Mouse (Mus musculus) fibroblast of lung, adult 2 months (primary cell): ENCODE data around the gene Me3.

Source experiments
- DNase-seq: peaks from one replicate; pipeline ENCODE4 v3.0.0-alpha.2; 2011; ENCODE audit warnings: low read depth

Gene Me3

DNA sequence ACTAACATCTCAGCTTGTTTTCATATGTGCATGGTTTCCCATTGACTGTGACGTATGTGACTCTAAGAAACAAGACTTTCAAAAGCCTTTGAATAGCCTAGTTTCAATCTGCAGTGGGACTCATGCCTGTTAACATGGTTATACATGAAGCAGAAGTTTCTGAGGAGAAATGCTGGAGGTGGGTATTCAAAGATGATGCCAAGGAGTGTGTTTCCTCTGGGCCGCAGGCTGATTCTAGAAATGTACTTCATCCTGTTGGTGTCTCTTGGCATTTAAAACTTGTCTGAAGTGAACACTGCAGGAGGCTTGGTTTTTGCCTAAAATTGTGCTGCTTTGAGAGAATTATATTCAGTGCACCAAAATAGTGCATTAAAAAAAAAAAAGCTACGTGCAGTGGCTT is 34.2 kb downstream of the Me3 start:
- DNase-seq: no peak

DNA sequence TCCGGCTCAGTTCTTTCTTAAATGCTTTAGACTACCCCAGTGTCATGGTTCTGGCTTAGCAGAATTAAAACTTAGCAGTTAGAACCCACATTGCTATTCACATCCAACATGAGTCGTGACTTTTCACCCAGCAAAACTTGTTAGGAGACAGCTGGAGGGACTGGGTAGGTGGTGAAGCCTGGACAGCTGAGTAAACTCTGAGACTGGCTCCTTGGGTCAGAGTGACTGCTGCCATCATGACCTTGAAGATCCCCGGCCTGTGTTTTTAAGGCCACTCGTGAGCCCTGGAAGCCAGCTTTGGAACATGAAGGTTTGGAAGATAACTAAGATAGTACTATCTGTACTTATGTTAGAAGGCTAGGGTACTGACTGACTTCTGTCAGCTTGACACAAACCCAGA is 35.4 kb downstream of the Me3 start:
- no peak for DNase-seq

DNA sequence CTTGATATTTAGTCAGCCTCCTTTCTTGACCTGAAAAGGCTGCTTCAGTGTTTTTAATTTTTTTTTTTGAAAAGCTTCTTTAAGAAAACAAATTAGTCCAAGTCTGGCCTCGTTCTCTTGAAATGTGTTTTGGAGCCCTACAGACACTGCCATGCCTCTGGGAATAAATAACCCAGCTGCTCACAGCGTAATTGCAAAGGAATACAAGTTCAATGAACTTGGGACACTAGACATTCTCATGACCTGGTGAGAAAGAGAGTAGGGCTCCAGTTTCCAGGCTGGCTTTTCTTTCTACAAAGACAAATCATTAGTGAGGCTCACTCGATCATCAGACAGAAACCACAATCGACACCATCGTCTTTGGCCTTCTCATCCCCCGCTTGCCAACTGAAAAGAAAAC is 37.3 kb downstream of the Me3 start:
- no peak for DNase-seq

DNA sequence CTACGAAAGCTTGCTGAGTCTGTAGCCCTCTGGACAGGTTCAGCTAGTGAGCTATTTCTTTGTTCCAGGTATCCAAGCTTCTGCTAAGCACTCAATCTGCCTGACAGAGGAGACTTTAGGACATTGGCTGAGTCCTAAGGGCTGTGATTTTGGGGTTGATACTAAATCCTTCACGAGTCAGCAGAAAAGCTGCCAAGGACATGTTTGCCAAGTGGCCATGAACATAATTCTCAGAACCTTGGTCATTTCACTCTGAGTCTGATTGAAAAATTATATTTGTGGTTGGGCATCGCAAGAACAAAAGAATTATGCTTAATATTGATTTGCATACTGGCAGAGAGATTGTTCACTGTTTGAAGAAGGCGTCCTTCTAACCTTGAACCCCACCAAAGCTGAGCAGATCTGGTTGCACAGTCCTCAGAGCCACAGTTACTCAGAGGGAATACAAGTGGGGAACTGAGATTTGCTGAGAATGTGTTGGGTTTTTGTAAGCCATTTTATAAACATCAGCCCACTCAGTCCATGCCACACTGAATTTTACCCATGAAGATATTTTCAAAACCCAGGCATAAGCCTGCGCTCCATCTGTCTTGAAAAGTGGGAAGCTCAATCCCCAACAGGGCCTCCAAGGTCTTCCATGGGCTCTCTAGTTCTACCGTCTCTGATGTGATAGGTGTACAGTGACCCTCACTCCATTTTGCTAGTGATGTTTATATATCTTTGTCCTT is 39.1 kb downstream of the Me3 start:
- DNase-seq: peak; percentile 63

DNA sequence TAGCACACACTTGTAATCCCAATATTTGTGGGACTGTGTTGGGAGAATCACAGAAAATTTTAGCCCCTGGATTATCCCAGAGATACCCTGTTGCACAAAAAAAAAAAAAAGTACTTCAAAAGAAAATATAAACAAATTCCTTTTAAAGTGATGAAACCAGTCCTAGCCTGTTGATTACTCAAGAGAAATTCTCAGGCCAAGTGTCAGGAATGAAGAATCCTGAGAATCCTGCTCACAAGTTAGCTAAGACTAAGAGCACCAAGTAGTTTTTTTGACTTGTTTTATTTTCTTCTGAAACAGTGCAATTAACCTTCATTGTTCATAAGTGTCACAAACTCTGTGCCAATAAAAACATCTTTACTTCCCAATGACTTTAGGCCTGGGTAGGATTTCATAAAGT is 44.0 kb downstream of the Me3 start:
- DNase-seq: peak; percentile 58

DNA sequence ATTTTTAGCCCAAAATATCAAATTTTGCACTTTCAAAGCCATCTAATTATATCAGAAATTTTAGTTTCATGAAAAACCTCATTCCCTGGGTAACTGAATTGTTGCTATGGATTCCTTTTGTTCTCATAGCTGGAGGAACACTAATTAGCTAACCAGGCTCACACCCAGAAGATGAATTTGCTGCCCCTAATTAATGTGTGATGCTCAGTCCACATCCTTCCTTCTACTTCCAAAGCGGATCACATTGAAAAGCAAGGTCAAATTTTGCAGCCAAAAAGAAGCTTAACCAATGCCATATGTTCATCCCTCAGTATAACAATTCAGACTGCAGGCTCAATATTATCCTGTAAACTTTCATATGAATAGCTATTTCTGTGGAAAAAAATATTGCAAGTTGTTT is 45.7 kb downstream of the Me3 start:
- DNase-seq: no peak

DNA sequence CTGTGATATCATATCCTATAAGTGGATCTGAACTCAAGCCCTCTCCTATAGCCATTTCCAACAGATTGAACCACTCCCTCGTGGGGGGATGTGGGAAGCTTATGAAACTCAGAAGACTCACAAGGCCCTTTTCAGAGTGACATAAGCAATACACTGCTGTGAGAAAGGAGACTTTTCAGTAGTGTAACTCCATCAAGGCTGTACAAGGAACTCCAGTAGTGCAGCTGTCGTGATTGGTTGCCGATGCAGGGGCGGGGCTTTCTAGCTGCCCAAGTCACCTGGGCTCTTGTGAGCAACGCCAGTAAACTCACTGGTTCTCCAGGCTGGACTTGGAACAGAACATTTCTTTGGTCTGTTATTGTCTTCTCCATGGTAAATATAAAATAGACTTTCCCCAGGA is 46.5 kb downstream of the Me3 start:
- DNase-seq: no peak

DNA sequence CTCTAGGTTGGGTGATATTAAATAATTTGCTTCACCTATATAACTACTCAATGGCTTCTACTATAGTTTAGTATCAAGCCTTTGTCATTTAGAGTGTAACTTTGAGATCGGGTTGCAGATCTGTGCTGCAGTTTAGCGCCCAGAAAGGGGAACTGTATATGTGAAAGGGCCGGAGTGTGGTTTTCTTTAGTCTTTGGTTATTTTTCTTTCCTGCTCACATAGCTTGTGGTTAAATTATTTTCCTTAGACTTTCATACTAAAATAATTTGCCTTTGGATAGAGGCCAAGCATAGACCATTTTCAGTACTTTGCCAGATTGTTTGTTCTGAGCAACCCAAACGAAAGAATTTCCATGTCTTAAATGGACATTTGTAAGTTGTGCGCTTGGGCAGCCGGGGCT is 46.9 kb downstream of the Me3 start:
- no peak for DNase-seq

DNA sequence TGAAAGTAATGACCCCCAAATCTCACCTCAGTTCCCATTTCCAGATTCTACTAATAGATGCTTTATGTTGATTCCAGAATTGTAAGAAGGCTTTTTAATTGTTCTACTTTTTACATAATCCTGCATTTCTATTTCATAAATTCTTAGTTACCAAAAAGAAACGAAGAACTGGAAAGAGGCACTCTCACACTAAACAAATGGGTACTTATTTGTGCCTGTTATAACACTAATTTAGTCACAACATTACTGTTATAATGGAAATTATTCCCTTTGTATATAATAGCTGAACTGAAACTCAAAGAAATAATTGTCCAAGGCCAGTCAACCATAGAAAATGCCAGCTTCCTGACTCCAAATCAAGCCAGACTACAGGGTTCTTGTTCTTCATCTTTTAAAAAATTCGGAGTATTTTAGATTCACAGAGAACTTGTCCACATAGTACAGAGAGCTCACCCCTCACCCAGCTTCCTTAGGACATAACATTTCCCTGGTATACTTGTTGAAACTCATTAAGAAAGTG is 47.5 kb downstream of the Me3 start:
- DNase-seq: no peak

DNA sequence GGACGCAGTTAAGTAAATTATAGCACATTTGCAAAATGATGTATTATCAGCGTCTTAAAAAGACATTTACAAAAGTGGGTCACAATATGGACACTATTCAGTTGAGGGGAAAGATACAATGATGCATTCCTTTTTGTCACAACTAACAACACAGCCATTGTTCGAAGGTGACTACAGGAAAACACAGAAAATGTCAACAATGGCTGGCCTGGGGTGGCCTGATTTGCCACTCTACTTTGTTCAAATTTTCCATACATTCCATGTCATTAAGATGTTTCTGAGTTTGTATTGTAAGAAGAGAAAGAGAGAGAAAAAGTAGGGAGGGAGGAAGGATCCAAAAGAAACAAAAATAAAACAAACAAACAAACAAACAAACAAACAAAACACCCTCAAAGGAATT is 48.7 kb downstream of the Me3 start:
- no peak for DNase-seq

DNA sequence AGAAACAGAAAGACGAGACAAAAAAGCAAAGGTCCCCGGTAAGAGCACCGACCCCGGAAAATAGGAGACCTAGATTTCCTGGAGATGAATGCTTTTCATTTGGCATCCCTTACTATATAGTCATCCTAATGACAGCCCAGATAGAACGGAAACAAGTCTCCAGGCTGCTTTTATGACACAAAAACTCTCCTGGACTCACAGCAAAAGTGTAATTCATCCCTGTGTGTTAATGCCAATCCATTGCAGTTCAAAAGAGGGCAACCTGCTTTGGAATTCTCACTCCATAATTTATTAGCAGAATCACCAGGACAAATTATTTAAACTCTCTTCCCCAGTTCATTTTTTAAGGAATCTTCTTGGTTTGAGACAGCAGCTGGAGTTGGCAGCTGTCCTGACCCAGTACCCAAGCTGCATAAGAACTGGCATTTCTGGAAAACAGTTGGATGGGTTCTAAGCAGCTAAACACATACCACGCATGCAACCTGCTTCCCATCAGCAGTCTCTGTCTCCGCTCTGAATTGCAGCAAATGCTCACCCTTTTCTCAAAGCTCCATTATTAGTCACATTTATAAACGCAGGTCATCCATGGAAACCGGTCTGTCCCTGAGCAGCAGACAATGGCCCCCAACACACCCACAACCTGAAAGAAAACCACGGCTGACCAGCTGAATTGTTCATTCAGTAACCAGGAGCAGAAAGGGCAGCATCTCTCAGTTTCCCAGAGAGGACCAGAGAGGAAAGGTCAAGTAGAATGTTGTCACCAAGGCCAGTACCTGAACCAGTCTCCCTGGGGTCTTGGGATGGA is 49.7 kb downstream of the Me3 start:
- DNase-seq: no peak

DNA sequence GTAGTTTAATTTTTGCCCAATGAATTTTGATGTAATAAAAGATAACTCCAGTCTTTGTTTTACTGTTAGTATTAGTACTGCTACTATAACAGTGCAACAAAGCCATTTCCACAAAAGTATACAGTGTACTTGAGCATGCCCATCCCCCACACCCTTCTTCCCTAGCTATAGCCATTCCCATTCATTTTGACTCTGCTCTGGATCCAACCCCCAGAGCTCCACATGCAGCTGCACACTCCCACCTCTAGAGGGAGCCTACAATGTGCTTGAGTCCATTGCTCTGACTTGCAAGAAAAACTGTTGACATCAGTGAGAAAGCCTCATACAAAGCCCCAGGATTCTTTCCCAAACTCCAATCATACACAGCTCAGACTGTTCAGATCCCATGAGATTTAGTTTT is 66.0 kb downstream of the Me3 start:
- no peak for DNase-seq

DNA sequence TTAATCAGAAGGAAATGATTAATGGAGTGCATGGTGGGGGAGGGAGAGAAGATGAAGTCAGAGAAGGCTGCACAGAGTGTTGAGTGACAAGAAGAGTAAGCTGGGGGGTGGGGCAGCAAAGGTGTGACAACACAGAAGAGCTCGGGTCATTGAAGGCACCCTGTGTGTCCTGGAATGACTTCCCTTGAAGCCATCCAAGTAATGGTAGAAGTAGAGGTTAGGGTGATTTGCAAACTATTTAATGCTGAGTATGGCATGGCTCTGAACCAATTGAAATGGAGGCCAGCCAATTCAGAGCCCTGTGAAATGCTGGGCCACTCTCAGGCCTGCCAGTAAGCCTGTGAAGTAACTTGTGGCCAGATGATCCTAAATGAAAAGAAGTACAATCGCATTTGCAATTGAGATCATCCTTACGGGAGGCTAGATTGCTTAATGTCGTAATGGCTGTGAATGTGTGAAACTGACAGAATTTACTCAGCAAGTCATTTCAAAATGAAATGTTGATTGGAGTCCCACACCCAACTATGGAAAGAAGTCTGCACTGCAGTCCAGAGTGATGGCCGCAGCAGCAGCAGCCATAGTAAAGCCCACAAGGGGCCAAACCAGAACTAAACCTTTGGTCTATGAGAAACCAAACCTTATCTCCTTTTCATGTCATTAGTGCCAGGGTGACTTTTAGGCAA is 67.6 kb downstream of the Me3 start:
- DNase-seq: peak; percentile 89

DNA sequence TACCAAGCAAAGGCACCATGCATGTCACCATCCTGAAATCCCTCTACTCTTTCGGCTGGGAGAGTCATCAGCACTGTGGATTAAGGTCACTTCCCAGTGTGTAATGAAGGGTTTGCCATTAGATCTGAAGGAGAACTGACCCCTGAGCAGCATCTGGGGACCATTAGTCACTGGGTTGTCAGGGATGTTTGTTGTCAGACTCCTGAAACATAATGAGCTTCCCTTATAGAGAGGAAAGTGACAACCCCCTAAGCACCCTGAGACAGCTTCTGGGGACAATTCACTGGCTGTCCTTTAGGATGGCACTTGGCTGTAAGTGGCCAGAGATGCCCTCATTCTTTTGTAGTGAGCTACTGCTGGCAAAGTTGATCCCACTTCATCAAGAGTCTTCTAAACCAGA is 68.3 kb downstream of the Me3 start:
- no peak for DNase-seq

DNA sequence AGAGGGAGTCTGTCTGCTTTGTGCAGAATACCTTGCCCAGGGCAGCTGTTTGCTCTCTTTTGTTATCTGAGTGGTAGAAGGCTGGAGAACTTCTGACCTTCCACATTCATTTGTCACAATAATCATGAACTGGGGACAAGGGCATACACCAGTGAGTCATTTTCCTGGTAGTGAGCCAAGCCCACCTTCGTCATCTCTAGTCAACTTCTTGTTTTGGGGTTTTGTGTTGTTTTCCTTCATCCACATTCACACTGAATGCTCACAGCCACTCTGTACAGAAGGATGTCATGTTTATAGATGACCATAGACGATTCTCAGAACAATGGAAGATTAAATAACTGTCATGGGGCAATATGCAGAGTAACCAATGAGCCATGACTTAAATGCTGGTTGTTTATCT is 78.6 kb downstream of the Me3 start:
- no peak for DNase-seq

DNA sequence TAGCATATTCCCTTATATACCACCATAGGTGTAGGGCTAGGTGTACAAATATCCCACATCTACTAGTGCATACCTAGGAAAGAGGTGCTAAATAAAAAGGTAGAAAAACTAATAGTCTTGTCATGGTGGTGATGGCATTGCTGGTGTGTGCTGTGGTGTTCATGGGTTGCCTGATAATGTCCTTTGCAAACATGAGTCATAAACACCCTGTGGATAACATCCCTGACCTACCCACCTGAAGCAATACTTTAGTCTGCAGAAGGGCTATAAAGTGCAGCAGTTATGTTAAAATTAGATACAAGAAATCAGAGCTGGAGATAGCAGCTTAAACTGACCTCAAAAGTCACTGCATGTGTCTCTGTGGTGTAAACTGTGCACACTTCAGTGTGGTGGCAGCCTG is 80.9 kb downstream of the Me3 start:
- DNase-seq: no peak

DNA sequence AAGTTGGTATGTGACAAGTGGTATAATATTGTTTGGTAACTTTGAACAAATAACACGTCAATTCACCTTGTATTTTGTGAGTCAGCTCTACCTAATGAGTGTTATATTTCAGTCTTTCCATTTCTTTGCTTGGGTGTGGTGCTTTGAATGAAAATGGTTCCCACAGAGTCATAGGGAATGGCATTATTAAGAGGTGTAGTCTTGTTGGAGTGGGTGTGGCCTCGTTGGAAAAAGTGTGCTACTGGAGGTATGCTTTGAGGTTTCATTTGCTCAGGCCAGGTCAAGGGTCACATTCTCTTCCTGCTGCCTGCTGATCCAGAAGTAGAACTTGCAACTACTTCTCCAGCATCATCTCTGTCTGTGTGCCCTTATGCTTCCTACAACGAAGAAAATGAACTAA is 84.0 kb downstream of the Me3 start:
- no peak for DNase-seq

DNA sequence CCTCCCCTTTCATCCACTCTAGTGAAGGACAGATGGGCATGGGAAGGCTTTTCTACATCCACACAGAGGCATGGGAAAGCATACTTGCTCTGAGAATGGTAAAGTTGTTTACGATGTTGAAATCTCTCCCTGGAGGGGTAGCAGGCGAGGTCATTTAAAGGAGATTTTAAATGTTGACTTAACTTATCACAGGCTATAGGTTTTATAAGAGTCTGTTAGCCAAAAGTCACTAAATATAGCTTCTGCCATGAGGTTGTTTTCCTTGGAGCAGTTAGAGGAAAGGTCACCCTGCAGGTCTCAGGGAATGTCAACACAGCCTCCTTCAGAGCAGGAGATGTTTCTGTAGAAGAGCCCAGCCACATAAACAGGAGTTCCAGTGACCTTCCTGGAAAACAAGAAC is 85.3 kb downstream of the Me3 start:
- DNase-seq: no peak

DNA sequence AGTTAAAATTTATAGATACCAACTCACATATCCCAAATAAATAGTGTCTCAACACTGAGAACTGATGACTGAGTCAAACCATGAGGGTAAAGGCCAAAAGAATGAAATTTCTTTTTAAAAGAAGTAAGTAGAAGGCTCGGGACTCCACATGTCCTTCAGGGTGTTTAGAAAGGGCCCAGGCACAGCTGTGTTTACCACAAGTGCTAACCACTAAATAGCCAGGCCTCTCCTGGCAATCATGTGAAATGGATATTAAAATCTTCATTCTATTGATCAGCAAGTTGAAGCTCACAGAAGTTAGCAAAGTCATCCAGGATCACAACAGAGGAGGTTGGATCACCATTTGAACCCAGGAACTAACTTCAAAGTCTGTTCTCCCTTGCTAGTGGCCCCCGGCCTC is 86.1 kb downstream of the Me3 start:
- no peak for DNase-seq

DNA sequence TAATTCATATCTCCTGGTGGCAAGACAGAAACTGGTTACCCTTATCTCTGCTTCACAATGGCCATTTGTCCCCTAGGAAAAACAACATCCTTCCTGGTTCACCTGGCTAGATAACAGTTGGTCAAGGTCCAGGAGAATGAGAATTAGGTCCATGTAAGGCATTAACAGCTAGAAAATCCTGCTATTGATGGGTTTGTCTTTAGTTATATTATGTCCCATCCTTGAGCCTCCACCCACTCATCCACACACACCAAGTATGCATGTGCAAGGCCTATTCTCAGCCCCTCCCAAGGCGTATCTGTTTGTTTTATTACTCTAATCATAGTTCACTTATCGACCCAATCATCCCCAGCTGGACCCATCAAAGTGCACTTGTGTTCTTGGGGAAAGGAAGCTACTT is 88.1 kb downstream of the Me3 start:
- DNase-seq: no peak

DNA sequence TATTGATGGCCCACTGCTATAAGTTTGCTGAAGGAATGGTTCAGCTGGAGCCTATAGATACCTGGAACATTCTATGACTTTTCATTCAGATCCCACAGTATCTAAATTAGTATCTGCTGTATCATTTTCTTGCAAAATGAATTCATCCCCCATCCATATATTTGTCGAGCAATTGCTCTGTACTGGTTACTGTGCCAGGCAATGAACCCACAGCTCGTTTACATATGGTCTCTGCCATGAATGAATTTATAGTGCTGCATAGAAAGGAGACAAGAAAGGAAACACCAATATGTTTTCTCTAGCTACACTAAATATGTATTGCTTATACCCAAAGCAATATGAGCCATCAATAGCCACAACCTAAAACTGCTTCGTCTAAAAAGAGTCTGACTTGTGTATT is 94.5 kb downstream of the Me3 start:
- DNase-seq: no peak

DNA sequence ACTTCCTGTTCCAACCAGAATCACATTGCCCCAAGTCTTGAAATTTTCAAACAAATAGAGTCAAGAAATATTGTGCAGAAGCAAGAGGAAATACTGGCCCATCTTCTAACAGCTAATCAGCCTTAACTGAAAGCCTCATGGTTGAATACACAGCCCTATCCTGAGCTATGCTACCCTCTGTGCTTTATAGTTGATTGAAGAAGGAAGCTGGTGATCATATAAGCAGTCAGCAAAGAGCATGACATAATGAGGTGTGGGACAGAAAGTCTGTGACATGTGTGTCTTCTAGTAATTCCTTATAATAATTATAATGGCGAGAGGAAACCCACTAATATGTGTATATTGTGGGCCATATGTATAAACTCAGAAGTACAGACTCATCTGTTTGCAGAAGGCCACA is 95.4 kb downstream of the Me3 start:
- no peak for DNase-seq

DNA sequence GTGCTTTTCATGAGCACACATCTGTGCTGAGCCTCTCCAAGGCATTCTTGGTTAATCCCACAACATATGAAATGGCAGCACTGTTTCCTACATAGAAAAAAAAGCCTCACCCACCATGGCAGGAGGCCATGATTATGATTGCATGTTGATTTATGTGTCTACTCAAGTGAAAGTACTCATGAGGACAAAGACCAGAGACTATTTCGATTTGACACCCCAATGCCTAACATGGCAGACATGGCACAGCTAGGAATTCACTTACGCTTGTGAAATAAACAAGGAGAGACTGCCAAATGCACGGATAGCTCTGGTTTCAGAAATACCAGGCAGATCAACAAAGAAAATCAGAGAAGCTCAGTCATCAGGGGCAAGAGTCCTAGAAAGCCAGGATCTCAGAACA is 96.2 kb downstream of the Me3 start:
- DNase-seq: no peak
